Mouse (Mus musculus) hematopoietic stem cell, adult 5-6 weeks (primary cell): ENCODE data around the gene Gng12. TPM values are rescaled to one million over a fixed set of nuclear protein-coding genes. Genes with fewer than 3 reads are reported as not detected.

ENCODE experiments used
- ATAC-seq, 2 experiments: fragments of 125-278 bp in 1 of 2; replicated peaks in 1 of 2; 2 replicates each; pipeline ENCODE4 v1.8.0; 2016 to 2017; ENCODE audit warnings: inconsistent platforms in 2 of 2, mild to moderate bottlenecking in 2 of 2, moderate number of reproducible peaks in 2 of 2, low read depth in 1 of 2, moderate TSS enrichment in 1 of 2; ENCODE audit not compliant: low FRiP score in 2 of 2, poor library complexity in 2 of 2, severe bottlenecking in 2 of 2, insufficient read depth in 1 of 2, low TSS enrichment in 1 of 2
- total RNA-seq: library from RNA; stranded (forward); fragments of 172-1452, 232-1000 nt; gene quantifications from 2 replicates; pipeline ENCODE4 v1.2.3, GENCODE M21; 2017

Gene Gng12
- total RNA-seq, 1 experiment from 2014 or later: 83.1 TPM

DNA sequence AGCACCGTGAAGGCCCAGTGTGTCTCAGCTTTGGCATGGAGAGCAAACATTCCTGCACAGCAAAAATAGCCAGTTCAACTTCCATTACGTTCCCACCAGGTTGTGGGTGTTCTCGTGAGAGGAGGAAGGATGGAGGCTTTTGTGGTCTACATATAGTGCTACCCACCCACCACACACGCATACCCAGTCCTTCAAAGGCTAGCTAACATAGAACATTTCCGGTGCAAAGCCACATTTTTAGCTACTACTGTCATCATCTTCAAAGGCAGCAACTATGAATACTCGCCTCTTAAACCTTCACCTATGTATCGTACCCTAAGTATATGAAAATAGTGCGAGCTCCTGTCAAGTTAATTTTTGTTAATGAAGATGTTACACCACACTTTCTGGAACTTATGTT, 76.1 kb downstream of the Gng12 start:
- peak; percentile 1 to 12; a peak in 1 of 4 replicates for ATAC-seq

DNA sequence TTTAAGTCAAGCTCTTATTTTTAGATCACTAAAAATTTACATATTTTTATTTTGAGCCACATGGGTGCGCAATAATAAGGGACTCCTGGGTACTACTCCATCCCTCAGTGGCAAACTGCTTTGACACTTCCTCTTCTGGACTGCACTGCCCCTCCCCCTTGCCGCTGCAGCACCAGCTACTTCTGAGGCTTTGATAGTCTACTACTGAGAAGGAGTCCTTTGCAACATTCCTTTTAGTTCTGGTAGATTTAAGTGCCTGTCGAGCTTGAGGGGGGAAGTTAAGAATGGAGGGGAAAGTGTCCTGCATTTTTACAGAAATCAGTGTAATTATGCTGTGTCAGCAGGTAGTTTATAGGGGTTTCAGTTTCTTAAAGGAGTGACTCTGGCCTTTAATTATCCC, 77.0 kb downstream of the Gng12 start:
- peak; percentile 95 to 97 for ATAC-seq

DNA sequence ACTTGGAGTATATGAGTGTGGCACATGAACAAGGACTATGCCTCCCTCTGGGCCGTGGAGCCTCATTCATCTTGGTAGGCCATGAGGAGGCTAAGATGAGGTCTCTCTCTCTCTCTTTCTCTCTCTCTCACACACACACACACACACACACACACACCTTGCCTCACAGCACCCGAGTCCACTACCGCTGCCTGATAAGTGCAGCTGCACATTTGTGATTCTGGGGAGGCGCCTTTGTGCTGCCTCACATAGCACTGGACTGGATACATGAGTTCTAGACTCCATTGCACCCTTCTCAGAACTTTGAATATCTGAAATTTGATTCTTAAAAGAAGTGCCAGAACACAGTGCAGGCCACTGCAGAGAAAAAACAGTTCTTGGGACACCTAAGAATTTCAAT, 79.3 kb downstream of the Gng12 start:
- no peak for ATAC-seq

DNA sequence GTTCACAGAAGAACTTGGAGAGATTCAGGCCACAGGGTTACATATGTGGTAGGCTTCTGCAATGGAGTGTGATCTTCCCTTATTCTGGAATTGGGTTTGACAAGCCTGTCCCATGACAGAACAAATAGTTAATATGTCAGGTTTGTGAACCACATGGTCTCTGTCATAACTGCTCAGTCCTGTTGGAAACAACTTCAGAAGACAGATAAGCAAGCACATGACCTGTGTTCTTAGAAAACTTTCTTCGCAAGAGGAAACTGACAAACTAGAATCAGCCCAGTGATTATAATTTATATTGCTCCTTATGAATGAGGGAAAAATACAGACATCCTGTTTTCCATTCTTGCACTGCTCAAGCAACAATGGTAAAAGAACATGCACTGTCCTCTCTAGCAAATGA, 83.0 kb downstream of the Gng12 start:
- ATAC-seq: no peak

DNA sequence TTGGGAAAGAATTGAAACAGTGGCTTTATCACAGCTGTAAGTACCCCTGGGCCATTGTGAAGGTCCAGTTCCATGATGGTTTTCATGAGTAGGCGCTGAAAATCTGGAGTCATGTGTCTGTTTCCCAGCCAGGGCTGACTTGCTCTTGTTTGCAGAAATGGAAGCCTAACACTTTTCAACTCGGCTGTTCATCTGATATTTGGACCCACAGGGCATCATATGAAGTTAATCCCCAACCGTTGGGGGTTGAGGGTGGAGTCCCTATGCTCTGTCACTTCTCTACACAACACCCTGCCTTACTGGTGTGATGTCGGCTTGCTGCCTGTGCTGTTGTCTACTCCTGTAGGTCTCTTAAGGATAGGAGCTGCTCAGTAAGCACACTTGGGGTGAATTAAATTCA, 83.8 kb downstream of the Gng12 start:
- no peak for ATAC-seq

DNA sequence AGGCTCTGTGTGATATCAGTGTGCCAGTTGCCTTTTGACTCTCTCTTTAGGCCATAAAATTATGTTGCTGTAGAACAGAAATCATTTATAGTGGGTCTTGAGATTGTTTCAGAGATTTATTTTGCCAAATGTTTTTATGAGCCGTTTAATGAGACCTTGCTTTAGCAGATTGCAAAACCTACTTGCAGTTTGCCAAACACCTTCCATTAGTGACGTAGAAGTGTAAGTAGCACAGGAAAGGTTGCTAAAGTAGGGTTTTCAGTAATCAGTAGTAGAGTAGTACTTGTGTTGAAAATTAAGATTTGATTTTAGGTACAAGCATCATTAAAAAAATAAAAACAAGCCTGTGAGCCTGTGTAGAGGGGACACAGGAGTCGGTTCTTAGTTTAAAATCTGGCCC, 85.2 kb downstream of the Gng12 start:
- ATAC-seq: no peak

DNA sequence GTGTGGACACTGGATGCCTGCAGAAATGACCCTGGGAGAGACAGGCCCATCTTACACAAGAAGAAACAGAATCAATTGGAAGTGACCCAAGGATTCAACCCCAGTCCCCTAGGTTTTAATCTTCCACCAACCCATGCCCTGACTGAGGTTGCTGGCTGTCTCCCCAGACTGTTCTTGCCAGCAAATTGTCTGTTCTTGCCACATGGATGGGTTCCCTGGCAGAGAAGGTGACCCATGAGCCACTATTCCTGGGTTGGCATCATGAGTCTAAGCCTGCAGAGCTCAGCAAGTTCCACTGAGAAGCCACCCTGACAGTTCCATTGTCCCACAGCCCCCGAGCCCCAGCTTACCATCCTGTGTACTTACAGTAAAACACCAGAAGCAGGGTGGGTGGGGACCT, 85.7 kb downstream of the Gng12 start:
- no peak for ATAC-seq

DNA sequence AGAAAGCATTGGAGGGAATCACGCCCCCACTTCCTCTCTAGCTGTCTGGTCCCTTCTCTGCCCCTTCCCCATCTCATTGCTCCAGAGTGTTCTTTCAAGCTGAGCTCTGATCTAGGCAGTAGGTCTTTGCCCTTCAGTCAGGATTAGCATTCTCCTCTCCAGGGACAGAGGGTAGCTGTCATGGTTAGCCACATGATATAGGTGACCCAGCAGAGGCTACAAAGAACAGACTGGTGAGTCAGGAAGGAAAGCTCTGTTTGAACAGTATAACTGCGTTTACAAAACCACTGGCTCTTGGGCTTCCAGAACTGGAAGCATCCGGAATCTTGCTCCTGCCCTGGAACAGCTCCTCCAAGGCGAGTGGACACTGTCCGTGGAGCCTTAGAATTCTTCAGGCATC, 87.9 kb downstream of the Gng12 start:
- no peak for ATAC-seq

DNA sequence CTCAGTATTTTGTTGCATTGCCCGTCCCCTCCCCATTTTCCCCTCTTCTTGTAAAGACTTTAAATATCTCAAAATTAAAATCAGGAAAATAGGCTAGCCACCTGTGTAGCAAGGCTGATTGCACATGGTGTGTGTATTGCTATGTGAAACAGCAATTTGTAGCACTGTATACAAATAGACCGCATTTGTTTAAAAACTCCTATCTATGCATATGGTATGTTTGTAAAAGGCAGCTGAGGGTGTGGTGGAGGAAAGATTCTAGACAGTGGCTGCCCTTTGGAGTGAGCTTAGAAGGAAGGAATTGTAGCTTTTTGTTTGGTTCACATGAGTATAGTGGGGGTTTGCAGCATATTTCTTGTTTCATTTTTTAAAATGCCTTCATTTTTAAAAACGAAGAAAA, 88.5 kb downstream of the Gng12 start:
- ATAC-seq: no peak

DNA sequence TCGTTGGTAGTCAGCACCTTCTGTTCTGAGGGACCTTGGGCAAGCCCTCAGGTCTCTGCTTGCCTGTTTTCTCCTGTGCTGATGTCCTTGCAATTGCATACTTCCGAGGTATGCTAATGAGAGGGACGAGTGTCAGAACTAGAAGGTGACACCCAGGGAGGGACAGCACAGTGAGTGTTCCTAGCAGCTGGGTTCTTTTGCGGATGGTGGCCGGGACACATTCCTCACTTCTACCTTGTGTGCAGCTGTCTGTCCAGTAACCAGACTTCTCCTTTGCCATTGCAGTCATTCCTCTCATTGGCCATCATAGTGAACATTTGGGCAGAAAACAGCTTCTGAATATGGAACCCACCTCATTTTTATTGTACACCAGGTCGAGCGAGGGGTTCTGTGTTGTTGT, 89.3 kb downstream of the Gng12 start:
- ATAC-seq: no peak

DNA sequence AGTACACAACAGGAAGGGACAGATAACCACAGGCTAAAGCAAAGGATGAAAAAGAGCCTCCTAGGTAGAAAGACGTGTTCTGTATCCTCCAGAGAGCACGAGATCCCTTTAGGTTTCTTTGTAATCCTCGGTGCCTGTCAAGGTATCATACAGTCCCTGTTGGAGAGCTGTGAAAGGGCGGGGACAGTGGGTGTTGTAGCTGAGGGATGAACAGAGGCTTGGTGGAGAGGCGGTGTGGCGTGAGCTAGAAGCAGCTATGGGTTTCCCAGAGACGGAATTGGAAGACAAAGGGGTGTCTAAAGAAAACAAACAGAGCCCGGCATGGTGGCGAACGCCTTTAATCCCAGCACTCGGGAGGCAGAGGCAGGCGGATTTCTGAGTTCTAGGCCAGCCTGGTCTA, 89.9 kb downstream of the Gng12 start:
- no peak for ATAC-seq

DNA sequence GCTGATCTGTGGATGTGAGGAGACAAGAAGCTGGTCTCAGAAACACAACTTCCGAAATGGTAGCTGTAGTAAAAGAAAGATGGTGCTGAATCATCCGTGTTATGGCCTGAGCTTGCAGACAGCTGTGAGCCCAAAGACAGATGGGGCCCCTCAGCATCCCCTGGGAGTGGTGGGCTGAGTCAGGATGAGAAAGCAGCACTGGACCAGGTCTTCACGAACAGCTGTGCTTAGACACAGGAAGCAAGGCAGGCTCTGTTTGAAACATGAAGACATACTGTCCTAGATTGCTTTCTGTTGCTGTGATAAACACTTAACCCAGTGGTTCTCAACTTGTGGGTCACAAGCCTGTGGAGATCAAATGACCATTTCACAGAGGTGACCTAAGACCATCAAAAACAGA, 91.4 kb downstream of the Gng12 start:
- ATAC-seq: no peak

DNA sequence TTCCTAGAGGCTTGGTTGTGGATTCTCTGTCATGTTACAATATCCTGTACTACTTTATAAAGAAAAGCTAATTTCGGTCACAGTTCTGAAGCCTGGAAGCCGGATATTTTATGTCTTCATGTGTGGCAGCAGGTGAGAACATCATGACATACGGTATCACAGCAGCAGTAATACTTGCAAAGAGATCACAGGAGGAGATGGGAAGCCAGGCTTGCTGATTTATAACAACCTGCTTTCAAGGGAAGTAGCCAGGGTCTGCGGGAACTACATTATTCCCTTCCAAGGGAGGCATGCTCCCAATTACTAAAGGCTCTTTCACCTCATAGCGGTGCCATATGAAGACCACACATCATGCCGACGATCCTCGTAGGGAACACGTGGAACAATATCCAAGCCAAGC, 92.2 kb downstream of the Gng12 start:
- no peak for ATAC-seq

DNA sequence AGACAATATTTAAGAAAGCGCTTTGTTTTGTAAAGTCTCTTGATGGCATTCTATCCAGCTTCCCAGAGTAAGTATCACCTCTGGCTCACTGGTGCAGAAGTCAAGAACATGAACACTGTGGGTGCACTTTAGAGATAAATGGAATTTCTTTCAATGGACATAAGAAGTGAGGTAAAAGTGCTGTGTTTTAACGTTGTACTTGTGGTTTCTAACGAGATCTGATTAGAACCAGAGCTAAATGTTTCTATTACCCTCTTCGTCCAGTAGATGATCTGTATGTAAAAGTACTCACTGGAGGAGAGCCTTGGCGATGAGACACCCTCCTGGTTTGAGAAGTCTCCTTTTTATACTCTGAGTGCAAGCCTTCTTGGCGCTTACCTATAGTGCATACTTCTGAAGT, 92.8 kb downstream of the Gng12 start:
- no peak; a peak in 1 of 4 replicates for ATAC-seq

DNA sequence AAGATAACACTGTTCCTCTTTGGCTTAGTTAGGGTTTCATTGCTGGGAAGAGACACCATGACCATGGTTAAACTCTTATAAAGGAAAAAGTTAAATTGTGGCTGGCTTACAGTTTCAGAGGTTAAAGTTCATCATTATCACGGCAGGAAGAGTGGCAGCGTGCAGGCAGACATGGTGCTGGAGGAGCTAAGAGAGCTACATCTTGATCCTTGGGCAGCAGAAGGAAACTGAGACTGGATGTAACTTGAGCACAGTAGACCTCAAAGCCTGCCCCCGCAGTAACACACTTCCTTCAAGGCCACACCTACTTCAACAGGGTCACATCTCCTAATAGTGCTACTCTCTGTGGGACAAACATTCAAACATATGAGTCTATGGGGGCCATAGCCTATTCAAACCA, 93.3 kb downstream of the Gng12 start:
- ATAC-seq: no peak

DNA sequence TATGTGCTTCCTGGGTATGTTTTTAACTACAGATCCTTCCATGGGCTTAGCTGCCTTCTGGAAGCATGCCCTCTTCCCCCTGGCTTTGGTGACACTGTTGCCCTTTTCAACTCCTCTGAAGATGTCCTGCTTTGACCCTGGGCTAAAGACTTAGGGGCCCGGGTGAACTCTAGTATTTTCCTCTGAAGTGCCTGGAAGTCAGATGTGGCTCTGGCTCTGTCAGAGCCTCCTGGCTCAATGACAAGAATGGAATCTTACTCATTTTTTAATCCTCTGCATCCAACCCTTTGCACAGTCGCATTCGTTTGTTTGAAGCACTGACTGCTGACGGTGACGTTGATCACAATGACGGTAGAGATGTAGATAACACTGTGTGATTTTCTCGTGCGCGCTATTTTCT, 96.0 kb downstream of the Gng12 start:
- no peak for ATAC-seq

DNA sequence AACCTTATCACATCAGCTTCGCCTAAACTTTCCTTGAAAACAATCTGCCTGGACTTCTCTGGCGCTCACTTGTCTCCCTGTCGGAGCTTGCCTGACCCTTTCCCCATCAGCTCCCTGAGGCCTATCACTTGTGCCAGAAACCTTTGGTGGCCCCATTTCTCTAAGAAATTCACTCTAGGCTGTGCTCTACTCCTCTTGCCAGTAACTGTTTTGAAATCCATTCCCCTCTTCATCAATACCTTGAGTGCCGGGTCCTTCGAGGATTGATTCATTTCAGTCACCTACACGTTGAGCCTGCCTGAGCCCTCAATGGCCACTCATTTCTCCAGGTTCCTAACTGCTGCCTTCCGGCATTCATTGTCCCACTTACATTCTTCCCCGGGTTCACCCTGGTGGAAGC, 96.6 kb downstream of the Gng12 start:
- no peak for ATAC-seq

DNA sequence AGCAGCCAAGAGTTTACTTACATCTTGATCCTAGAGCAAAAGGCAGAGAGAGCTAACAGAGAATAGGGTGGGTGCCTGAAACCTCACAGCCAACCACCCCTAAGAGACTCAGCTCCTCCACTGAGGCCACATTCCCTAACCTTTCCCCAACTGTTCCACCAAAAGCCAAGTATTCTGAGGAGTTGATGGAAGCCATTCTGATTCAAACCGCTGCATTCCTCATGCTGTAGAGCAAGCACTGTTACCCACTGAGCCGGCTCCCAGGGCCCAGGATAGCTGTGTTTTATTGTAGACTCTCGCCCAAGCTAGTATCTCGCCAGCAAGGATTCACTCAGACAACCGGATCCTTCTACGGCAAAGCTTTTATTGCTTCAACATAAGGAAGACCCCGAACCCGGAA, 98.8 kb downstream of the Gng12 start:
- ATAC-seq: no peak

DNA sequence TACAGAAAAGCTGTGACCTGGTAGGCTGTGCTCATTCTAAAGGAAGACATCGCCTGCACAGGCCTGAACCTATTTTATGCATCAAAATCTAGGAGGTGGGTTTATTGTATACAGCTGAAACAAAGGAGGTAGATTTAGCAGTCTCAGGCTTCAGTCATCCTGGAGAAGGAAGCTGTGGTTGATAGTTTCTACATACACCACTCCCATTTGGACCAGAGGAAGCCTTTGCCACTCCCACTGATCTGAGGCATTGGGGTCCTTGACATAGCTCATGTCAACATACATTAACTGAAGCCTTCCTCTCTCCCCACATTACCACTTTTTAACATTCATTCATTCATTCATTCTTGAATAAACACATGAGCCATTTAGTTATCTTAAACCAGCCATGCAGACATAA, 99.6 kb downstream of the Gng12 start:
- peak; percentile 64 to 66; a peak in 3 of 4 replicates for ATAC-seq

DNA sequence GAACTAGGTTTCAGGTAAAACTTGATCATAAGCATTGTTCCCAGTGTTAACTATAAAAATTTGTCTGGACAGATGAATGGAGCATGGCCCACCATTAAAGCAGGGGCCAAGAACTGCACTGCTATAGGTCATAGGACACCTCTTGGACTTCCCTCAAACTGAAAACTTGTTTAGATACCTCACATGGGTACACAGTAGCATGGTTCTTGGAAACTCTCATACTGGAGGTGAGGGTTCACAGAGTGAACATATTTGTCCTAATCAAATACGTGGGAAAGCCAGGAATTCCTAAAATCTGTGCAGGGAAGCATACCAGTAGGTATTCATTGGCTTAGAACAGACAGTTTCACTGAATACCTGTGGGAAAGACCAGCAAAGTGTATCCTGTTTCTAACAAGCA, 100.1 kb downstream of the Gng12 start:
- ATAC-seq: no peak
